Mouse (Mus musculus) thymus, postnatal 4 days (tissue): ENCODE measurements around the gene Hmga2.
"Not testable (repeated sequence)": the region's sequence is repeated elsewhere in the genome, so short reads cannot be mapped to it uniquely, and the experiment has no call there.

Experiments used
- DNase-seq: peaks from one replicate; pipeline ENCODE4 v3.0.0; 2021

Hmga2 gene

GRCm38 (mm10) chr10:120338431-120338830 is 137.8 kb downstream of the Hmga2 start:
- not testable (repeated sequence) for DNase-seq

DNA sequence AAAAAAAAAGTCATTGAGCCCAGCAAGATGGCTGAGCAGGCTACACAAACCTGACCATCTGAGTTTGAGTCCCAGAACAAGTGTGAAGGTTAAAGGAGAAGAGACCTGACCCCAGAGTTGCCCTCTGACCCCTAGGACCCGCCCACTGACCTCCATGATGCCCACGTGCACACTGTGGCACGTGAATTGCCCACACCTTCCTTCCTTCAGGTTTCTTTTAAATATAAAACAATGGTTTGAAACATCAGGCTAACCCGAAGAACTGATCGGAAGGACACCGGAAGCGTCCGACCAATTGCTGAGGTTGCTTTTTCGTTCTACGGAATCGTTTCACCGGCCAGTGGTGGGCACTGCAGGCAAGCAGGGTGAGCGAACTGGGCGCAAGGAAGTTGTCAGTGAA is 148.3 kb downstream of the Hmga2 start:
- DNase-seq, result no peak

GRCm38 (mm10) chr10:120323584-120324203 is 152.6 kb downstream of the Hmga2 start:
- DNase-seq, result no peak

GRCm38 (mm10) chr10:120322815-120323214 is 153.5 kb downstream of the Hmga2 start:
- DNase-seq, result no peak

GRCm38 (mm10) chr10:120319614-120320013 is 156.7 kb downstream of the Hmga2 start:
- DNase-seq, result peak; percentile 37
